Mouse (Mus musculus) activated CD4-positive, CD25-positive, alpha-beta regulatory T cell, adult 4 months (primary cell): Measurements from ENCODE around the gene Zmiz1. TPM values are rescaled to one million over a fixed set of nuclear protein-coding genes. Genes with fewer than 3 reads are reported as not detected.

ENCODE experiments used
- ATAC-seq: one replicate; pipeline ENCODE4 v1.8.0; 2017
- polyA plus RNA-seq, 2 experiments: library from polyadenylated mRNA; unstranded; fragments of 100-300 nt; shearing (Covaris generic); gene quantifications; one replicate each; pipeline ENCODE4 v1.2.1; 2017

The Zmiz1 gene
- polyA plus RNA-seq, 2 experiments from 2014 or later = 23.8 to 27.9 TPM

DNA sequence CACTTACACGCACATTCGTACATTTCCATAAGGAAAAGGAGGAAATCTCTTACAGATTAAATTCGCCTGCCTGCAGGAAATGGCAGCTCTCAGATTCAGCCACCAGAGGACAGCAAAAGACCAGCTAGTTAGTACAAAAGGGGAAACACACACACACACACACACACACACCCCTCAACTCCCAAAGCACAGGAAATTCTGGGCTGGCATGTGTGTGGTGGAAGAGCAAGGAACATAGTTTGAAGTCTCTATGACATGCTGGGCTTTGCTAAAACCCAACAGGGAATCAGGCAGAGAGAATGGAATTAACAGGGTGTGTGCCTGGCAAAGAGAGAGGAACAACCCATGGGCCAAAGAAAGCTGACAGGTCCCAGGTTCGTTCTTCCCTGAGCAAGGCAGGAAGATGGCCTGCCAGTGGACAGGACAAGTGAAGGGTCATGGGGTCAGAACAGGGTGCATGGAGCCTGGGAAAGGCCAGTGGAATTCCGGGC is 248.8 kb downstream of the Zmiz1 start:
- ATAC-seq = no peak

DNA sequence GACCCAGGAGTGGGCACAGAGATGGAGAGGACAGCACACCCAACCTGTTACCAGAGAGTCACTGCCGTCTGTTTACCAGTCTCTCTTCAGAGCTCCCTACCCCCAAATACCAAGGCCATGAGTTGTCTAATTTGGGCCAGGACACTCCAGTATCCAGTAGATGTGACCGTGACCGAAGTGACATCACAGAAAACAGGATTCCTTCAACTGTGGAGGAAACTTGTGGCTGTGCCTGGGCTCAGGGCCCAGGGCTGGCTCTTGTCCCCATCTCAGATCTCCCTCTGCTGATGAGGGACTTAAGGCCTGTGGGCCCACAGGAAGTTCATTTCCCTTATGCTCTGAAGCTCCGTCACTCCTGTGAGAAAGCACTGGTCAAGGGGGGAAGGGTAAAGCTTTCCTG is 249.5 kb downstream of the Zmiz1 start:
- no peak for ATAC-seq

DNA sequence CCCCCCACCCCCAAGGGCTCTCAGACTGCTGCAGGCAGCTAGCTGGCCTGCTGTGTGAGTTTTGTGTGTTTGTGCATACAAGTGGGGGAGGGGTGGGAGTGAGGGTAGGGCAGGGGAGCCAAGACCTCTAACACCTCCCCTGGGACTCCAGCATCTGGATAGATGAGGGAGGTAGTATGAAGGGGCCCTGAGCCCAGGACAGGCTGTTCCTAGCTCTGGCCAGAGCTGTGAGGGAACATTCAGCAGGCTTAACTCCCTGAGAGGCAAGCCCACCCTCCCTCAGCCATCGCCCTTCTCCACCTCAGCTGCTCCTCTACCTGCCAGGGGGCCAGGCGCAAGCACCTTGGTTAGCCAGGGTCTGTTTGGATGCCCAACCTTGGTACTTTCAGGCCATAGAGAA is 249.9 kb downstream of the Zmiz1 start:
- no peak for ATAC-seq

DNA sequence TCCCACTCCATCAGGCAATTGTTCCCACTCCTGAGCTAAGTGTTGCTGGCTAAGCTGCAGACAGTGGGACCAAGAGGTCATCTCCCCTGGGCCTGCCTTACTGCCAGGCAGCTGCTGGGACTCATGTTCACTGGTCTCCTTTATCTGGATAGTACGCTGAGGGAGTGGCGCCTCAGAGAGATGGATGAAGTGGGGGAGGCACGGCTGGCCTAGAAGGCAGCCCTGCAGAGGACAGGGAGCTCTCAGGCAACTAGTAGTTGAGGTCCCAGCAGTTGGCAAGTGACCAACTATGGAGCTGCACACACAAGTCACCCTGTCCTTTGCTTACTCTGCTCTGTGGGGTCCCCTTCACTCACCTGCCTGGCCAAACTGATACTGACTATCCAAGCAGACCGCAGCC is 251.1 kb downstream of the Zmiz1 start:
- no peak for ATAC-seq

DNA sequence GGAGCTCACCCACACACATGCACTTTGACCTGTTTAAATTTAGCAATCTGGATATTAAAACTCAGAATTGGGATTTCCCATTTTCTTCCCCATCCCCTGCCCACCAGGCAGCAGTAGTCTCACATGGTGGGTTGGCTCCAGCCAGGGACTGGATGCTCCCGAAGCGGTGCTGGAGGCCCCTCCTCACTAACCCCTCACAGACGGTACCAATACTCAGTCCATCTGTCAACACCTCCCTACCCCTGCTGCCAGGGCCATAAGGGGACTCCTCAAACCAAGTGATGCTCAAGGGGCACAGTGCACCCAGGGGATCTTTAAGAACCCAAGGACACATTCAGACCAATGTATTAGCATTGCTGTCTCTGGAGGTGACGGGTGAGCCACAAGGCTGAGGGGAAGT is 251.7 kb downstream of the Zmiz1 start:
- ATAC-seq = no peak

DNA sequence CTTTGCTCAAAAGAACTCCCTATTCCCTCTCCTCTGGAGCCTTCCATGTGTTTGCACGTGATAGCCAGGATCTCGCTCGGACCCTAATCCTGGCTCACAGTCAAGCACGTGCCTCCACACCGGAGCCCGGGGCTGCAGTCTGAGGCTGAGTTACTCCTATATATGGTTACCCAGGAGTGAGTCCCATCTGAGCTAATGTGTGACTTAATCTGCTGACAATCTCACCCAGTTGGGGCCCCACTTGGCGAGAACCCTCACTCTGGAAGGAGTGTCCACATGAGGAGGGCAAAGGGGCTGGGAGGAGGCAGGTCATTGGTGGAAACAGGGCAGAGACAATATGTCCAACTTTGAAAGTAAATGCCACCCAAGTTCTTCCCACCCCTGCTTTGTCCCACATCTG is 252.2 kb downstream of the Zmiz1 start:
- no peak for ATAC-seq

DNA sequence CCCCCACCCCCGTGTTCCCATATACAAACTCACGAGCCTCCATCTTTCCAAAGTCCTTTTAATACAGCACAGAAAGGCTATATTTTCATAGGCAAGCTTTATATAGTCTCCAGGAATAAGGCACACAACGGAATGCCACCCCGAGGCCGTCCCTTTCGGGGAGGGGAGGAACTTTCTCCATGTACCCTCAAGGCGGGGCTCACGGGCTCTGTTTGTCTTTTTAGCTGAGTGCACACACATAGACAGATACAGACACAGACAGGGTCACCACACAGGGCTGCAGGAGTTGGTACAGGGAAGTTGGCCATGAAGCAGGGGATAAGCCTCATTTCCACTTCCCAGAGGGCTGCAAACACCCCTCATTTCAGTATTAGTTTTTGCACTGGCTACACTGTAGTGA is 252.6 kb downstream of the Zmiz1 start:
- no peak for ATAC-seq

DNA sequence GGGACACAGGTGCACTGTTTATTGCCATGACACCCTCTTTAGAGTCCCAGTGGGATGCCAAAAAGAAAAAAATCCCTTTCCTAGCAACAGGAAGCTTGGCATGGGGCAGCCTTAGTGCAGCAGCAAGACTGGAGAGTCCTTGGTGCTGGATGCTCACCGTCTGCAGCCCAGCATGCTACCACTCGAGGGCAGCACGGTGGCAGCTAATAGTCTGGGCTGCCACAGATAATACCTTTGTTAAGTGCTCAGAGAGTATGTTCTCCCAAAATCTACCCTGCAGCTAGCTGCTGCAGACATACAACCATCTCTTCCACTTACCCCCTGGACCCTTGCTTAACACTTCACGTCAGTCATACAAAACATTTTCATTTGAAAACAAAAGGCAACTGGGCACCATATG is 254.5 kb downstream of the Zmiz1 start:
- no peak for ATAC-seq

Other genes starting within 250 kb of the Zmiz1 start
- 10 to 100 TPM; 23.8 to 28.5 TPM for gene Ppif, start 235.0 kb downstream of the Zmiz1 start, polyA plus RNA-seq